Mouse (Mus musculus): ENCODE results near the gene Foxa1.

The Foxa1 gene

GRCm38 (mm10) chr12:57546415-57547201, at the start of gene Foxa1:
Gene Foxa1, minus strand, starts transcription at chr12:57546916.
- DNase-seq (ENCODE audit: low spot score) = no peak

- DNase-seq (ENCODE audit: low spot score) = no peak
Observed at GRCm38 (mm10) chr12:57575931-57576628, 29.4 kb upstream of the Foxa1 start.

GRCm38 (mm10) chr12:57572415-57572814, 25.7 kb upstream of the Foxa1 start:
- DNase-seq (ENCODE audit: low spot score) = no peak

- no peak for DNase-seq (ENCODE audit: low spot score)
Observed at GRCm38 (mm10) chr12:57571773-57572172, 25.1 kb upstream of the Foxa1 start.

GRCm38 (mm10) chr12:57563909-57564308, 17.2 kb upstream of the Foxa1 start, which contains the start of gene Ttc6:
Gene Ttc6, plus strand, starts transcription at chr12:57564113.
- DNase-seq (ENCODE audit: low spot score) = no peak

- DNase-seq (ENCODE audit: low spot score) = no peak
Observed at GRCm38 (mm10) chr12:57554091-57554490, 7.4 kb upstream of the Foxa1 start.

- no peak for DNase-seq (ENCODE audit: low spot score)
Observed at GRCm38 (mm10) chr12:57552286-57552685, 5.6 kb upstream of the Foxa1 start.

- DNase-seq (ENCODE audit: low spot score) = no peak
Observed at GRCm38 (mm10) chr12:57550881-57551280, 4.2 kb upstream of the Foxa1 start.

GRCm38 (mm10) chr12:57550181-57550808, 3.6 kb upstream of the Foxa1 start:
- DNase-seq (ENCODE audit: low spot score) = no peak

GRCm38 (mm10) chr12:57549667-57550160, 3.0 kb upstream of the Foxa1 start:
- DNase-seq (ENCODE audit: low spot score) = no peak

GRCm38 (mm10) chr12:57548981-57549666, 2.4 kb upstream of the Foxa1 start:
- DNase-seq (ENCODE audit: low spot score) = no peak

GRCm38 (mm10) chr12:57548352-57548980, 1.8 kb upstream of the Foxa1 start:
- DNase-seq (ENCODE audit: low spot score) = no peak

- no peak for DNase-seq (ENCODE audit: low spot score)
Observed at GRCm38 (mm10) chr12:57547890-57548289, 1.2 kb upstream of the Foxa1 start.

- no peak for DNase-seq (ENCODE audit: low spot score)
Observed at GRCm38 (mm10) chr12:57545371-57546241, 1.1 kb downstream of the Foxa1 start.

GRCm38 (mm10) chr12:57544641-57545370, 1.9 kb downstream of the Foxa1 start:
- DNase-seq (ENCODE audit: low spot score) = no peak

GRCm38 (mm10) chr12:57543627-57543991, 3.1 kb downstream of the Foxa1 start:
- no peak for DNase-seq (ENCODE audit: low spot score)

GRCm38 (mm10) chr12:57542746-57543626, 3.7 kb downstream of the Foxa1 start:
- DNase-seq (ENCODE audit: low spot score) = no peak

- no peak for DNase-seq (ENCODE audit: low spot score)
Observed at GRCm38 (mm10) chr12:57541931-57542745, 4.6 kb downstream of the Foxa1 start.
